Mouse (Mus musculus) heart, postnatal 36 days (tissue): Measurements from ENCODE around the gene Fiz1. TPM values are rescaled to one million over a fixed set of nuclear protein-coding genes. Genes with fewer than 3 reads are reported as not detected.
"Not testable (repeated sequence)": the region's sequence is repeated elsewhere in the genome, so short reads cannot be mapped to it uniquely, and the experiment has no call there.

Source experiments
- DNase-seq, 2 experiments: peaks; one replicate each; pipeline ENCODE4 v3.0.0; 2021 to 2022
- intact Hi-C: fragments of 180-260 bp; cut with DNase I; formaldehyde crosslinking; loops from one replicate; pipeline ENCODE4 v1.15.1; 2025
- total RNA-seq, 2 experiments: library from RNA; stranded (reverse); gene quantifications; 2 replicates each; pipeline ENCODE4 v1.2.3; 2021

Gene Fiz1
- total RNA-seq, 2 experiments from 2014 or later: 17.0 to 21.6 TPM

GRCm38 (mm10) chr7:5015118-5016001, 863 bp upstream of the Fiz1 start, which contains the start of gene Gm44973:
TSS of gene Gm44973 (plus strand) at chr7:5015496.
- intact Hi-C loops: loop anchor here (2.0 to 10.0 kb wide), 4 partner anchors 45 to 361 kb away; partner anchors contain the start of genes Ppp6r1 and Ube2s
- DNase-seq: peak; percentile 89 to 96

- no peak for DNase-seq
- intact Hi-C loops: loop anchor here (10.0 kb wide), 2 partner anchors 198 to 358 kb away; partner anchors contain the start of genes Ppp6r1 and Ube2s
These were observed 1.6 kb downstream of the Fiz1 start for GRCm38 (mm10) chr7:5012681-5013513.

GRCm38 (mm10) chr7:5008229-5008628, 6.3 kb downstream of the Fiz1 start:
- intact Hi-C loops: no loop called here
- no peak for DNase-seq

- DNase-seq, intact Hi-C loops: not testable (repeated sequence)
These were observed 11.6 kb downstream of the Fiz1 start for GRCm38 (mm10) chr7:5002876-5003275.

GRCm38 (mm10) chr7:4999876-5000275, 14.6 kb downstream of the Fiz1 start:
- no peak for DNase-seq
- intact Hi-C loops: no loop called here

- intact Hi-C loops: loop anchor here (2.0 kb wide), 1 partner anchor 54 kb away; the partner anchor contains the start of gene Zfp580
- DNase-seq: no peak
These were observed 17.6 kb downstream of the Fiz1 start for GRCm38 (mm10) chr7:4996934-4997333.

- intact Hi-C loops: loop anchor here (2.0 kb wide), 1 partner anchor 55 kb away; the partner anchor contains the start of gene Zfp580
- peak; percentile 91 to 93 for DNase-seq
These were observed 18.2 kb downstream of the Fiz1 start, which contains the start of gene Zfp579 for GRCm38 (mm10) chr7:4996003-4996895. TSS of gene Zfp579 (minus strand) at chr7:4996158.

- intact Hi-C loops: loop anchor here (2.0 kb wide), 1 partner anchor 55 kb away; the partner anchor contains the start of gene Zfp580
- DNase-seq: no peak
These were observed 19.1 kb downstream of the Fiz1 start for GRCm38 (mm10) chr7:4995268-4996002.

GRCm38 (mm10) chr7:4993999-4994788, 20.3 kb downstream of the Fiz1 start:
- no peak for DNase-seq
- intact Hi-C loops: no loop called here

GRCm38 (mm10) chr7:4993347-4993998, 21.0 kb downstream of the Fiz1 start:
- DNase-seq: no peak

GRCm38 (mm10) chr7:4988250-4988649, 26.2 kb downstream of the Fiz1 start:
- no peak for DNase-seq
- intact Hi-C loops: no loop called here

More at GRCm38 (mm10) chr7:4993347-4993998, 21.0 kb downstream of the Fiz1 start:
- intact Hi-C loops: no loop called here

- intact Hi-C loops: no loop called here
- DNase-seq: no peak
These were observed 37.7 kb downstream of the Fiz1 start for GRCm38 (mm10) chr7:4976832-4977231.

- DNase-seq: no peak
- intact Hi-C loops: no loop called here
These were observed 39.0 kb downstream of the Fiz1 start for GRCm38 (mm10) chr7:4975455-4975854.

GRCm38 (mm10) chr7:4972321-4973047, 42.0 kb downstream of the Fiz1 start:
- peak; percentile 67 to 73 for DNase-seq
- intact Hi-C loops: no loop called here

- peak; percentile 41 to 45 for DNase-seq
- intact Hi-C loops: no loop called here
These were observed 42.8 kb downstream of the Fiz1 start for GRCm38 (mm10) chr7:4971710-4972109.

- intact Hi-C loops: no loop called here
- no peak for DNase-seq
These were observed 43.4 kb downstream of the Fiz1 start, which contains the start of gene Sbk3 for GRCm38 (mm10) chr7:4971068-4971467. TSS of gene Sbk3 (minus strand) at chr7:4971168.

- intact Hi-C loops: loop anchor here (1.0 kb wide), 1 partner anchor 22 kb away; no protein-coding TSS in a partner anchor
- DNase-seq: no peak
These were observed 49.5 kb downstream of the Fiz1 start for GRCm38 (mm10) chr7:4964988-4965387.
